Mouse (Mus musculus) ES-E14 (cell line): ENCODE measurements at regions not wholly inside any gene's neighbourhood (a gene's known extent, or its start where the extent isn't known, plus 50 kb on each side); places are given as distances from the start of the nearest gene placed in this dataset.

Experiments used
- DNase-seq: peaks from one replicate; pipeline ENCODE4 v3.0.0-alpha.2; 2013; ENCODE audit warnings: low read depth, low spot score
- H3K27ac ChIP-seq: 2 replicates; pipeline ENCODE4 v1.5.1; 2012; ENCODE audit warnings: low read depth, mild to moderate bottlenecking, low read length, moderate library complexity, mixed read lengths; ENCODE audit not compliant: poor library complexity, insufficient read depth, severe bottlenecking
- H3K36me3 ChIP-seq: 2 replicates; pipeline ENCODE4 v1.6.1; 2012; ENCODE audit warnings: mild to moderate bottlenecking, low read length, moderate library complexity, mixed read lengths; ENCODE audit not compliant: control insufficient read depth, poor library complexity, insufficient read depth, severe bottlenecking
- H3K4me1 ChIP-seq, 2 experiments: fragments of 150-350 bp in 1 of 2; sonication (generic) in 1 of 2; 2 replicates each; pipeline ENCODE4 v1.6.1; 2012; ENCODE audit warnings: low read length in 2 of 2, mild to moderate bottlenecking in 1 of 2, mixed read lengths in 1 of 2; ENCODE audit not compliant: control insufficient read depth in 2 of 2, insufficient read depth in 2 of 2, poor library complexity in 1 of 2
- H3K4me3 ChIP-seq, 2 experiments: fragments of 150-350 bp in 1 of 2; sonication (generic) in 1 of 2; 2 replicates each; pipeline ENCODE4 v1.5.1; 2012; ENCODE audit warnings: low read length in 2 of 2, low read depth in 1 of 2, mild to moderate bottlenecking in 1 of 2, mixed read lengths in 1 of 2; ENCODE audit not compliant: insufficient read depth in 1 of 2, poor library complexity in 1 of 2, severe bottlenecking in 1 of 2
- H3K9ac ChIP-seq: 2 replicates; pipeline ENCODE4 v1.6.1; 2012; ENCODE audit warnings: low read depth, mild to moderate bottlenecking, low read length, mixed read lengths; ENCODE audit not compliant: poor library complexity, insufficient read depth, severe bottlenecking
- H3K9me3 ChIP-seq: fragments of 150-350 bp; sonication (generic); 2 replicates; pipeline ENCODE4 v1.6.1; 2012; ENCODE audit warnings: low read depth, mild to moderate bottlenecking, low read length; ENCODE audit not compliant: control insufficient read depth, insufficient read depth
- CHD2 ChIP-seq: IDR thresholded peaks from 2 replicates; pipeline ENCODE4 v1.6.1; 2014; ENCODE audit warnings: mild to moderate bottlenecking, low read depth, low read length, inconsistent platforms
- HCFC1 ChIP-seq: IDR thresholded peaks from 2 replicates; pipeline ENCODE4 v1.6.1; 2012; ENCODE audit warnings: low read length, inconsistent platforms, borderline replicate concordance; ENCODE audit not compliant: insufficient read depth
- MAFK ChIP-seq: IDR thresholded peaks from 2 replicates; pipeline ENCODE4 v1.6.1; 2014; ENCODE audit warnings: mild to moderate bottlenecking, low read depth, low read length, inconsistent platforms; ENCODE audit not compliant: insufficient read depth
- ZC3H11A ChIP-seq: IDR thresholded peaks from 2 replicates; pipeline ENCODE4 v1.6.1; 2012; ENCODE audit warnings: low read depth, mild to moderate bottlenecking, inconsistent platforms, low read length, borderline replicate concordance
- ZNF384 ChIP-seq: IDR thresholded peaks from 2 replicates; pipeline ENCODE4 v1.6.1; 2012; ENCODE audit warnings: low read depth, low read length, inconsistent platforms
- in situ Hi-C, 2 experiments: fragments of 600-800 bp; cut with MboI; formaldehyde crosslinking; loops; one replicate each; pipeline ENCODE4 v1.15.1; 2025; ENCODE audit warnings: low sequenced_read_pairs in 2 of 2, inconsistent platforms in 1 of 2; ENCODE audit not compliant: unreplicated experiment in 2 of 2

GRCm38 (mm10) chr2:148599498-148599897 is 72.9 kb upstream of the Nxt1 start:
- in situ Hi-C loops, result no loop called here
- DNase-seq, result no peak
- H3K9ac ChIP-seq, result no peak overlapping the region
- H3K36me3 ChIP-seq, result no peaks in the 10 kb centered on the region
- no peak overlapping the region for H3K27ac ChIP-seq
- no peak for TF ChIP-seq HCFC1
- TF ChIP-seq ZC3H11A, result no peak
- TF ChIP-seq ZNF384, result no peak
- no peak for TF ChIP-seq MAFK
- TF ChIP-seq CHD2, result no peak
- no peak overlapping the region for H3K4me3 ChIP-seq
- no peaks in the 10 kb centered on the region for H3K9me3 ChIP-seq
- H3K4me1 ChIP-seq, result no peaks in the 10 kb centered on the region

- in situ Hi-C loops, result no loop called here
- no peaks in the 10 kb centered on the region for H3K4me1 ChIP-seq
- no peak overlapping the region for H3K9ac ChIP-seq
- TF ChIP-seq MAFK, result no peak
- TF ChIP-seq HCFC1, result no peak
- TF ChIP-seq ZNF384, result no peak
- TF ChIP-seq CHD2, result no peak
- TF ChIP-seq ZC3H11A, result no peak
- no peaks in the 10 kb centered on the region for H3K9me3 ChIP-seq
- no peaks in the 10 kb centered on the region for H3K36me3 ChIP-seq
- H3K4me3 ChIP-seq, result no peak overlapping the region
- DNase-seq, result no peak
- no peak overlapping the region for H3K27ac ChIP-seq
Measured at GRCm38 (mm10) chr2:148596966-148597365, 75.4 kb upstream of the Nxt1 start.

GRCm38 (mm10) chr2:148585721-148586335 is 86.6 kb upstream of the Nxt1 start:
- in situ Hi-C loops, result no loop called here
- H3K4me3 ChIP-seq, result no peak overlapping the region
- TF ChIP-seq MAFK (no peak), ZC3H11A (no peak), CHD2 (no peak), HCFC1 (no peak), ZNF384 (no peak)
- H3K9ac ChIP-seq, result no peak overlapping the region
- DNase-seq, result no peak
- no peaks in the 10 kb centered on the region for H3K4me1 ChIP-seq
- H3K36me3 ChIP-seq, result no peaks in the 10 kb centered on the region
- H3K27ac ChIP-seq, result no peak overlapping the region
- H3K9me3 ChIP-seq, result no peaks in the 10 kb centered on the region

- no peak overlapping the region for H3K4me3 ChIP-seq
- no peak for DNase-seq
- H3K36me3 ChIP-seq, result no peaks in the 10 kb centered on the region
- TF ChIP-seq HCFC1 (no peak), MAFK (no peak), CHD2 (no peak), ZC3H11A (no peak), ZNF384 (no peak)
- in situ Hi-C loops, result no loop called here
- H3K9me3 ChIP-seq, result no peaks in the 10 kb centered on the region
- H3K9ac ChIP-seq, result no peak overlapping the region
- no peaks in the 10 kb centered on the region for H3K4me1 ChIP-seq
- H3K27ac ChIP-seq, result no peak overlapping the region
Measured at GRCm38 (mm10) chr2:148582208-148582607, 90.2 kb upstream of the Nxt1 start.

GRCm38 (mm10) chr2:148581666-148582065 is 90.7 kb upstream of the Nxt1 start:
- Histone ChIP-seq H3K9ac (no peak overlapping the region), H3K4me3 (no peak overlapping the region), H3K4me1 (no peaks in the 10 kb centered on the region), H3K27ac (no peak overlapping the region), H3K9me3 (no peaks in the 10 kb centered on the region), H3K36me3 (no peaks in the 10 kb centered on the region)
- TF ChIP-seq ZC3H11A (no peak), MAFK (no peak), HCFC1 (no peak), ZNF384 (no peak), CHD2 (no peak)
- no peak for DNase-seq
- in situ Hi-C loops, result no loop called here
